Mouse (Mus musculus) bone marrow macrophage, adult 2 months (primary cell): ENCODE data around the gene Slc22a18. TPM values are rescaled to one million over a fixed set of nuclear protein-coding genes. Genes with fewer than 3 reads are reported as not detected.
A peak's percentile ranks its signal among the peaks of the same experiment; 100 is the strongest.

Experiments used
- H3K27ac ChIP-seq: 2 replicates; pipeline ENCODE4 v1.5.1; 2012; ENCODE audit warnings: low read depth, low read length; ENCODE audit not compliant: insufficient read depth
- H3K4me1 ChIP-seq: 2 replicates; pipeline ENCODE4 v1.6.1; 2012; ENCODE audit warnings: low read length; ENCODE audit not compliant: control insufficient read depth, insufficient read depth
- H3K4me3 ChIP-seq: 2 replicates; pipeline ENCODE4 v1.5.1; 2012; ENCODE audit warnings: mild to moderate bottlenecking, low read length, moderate library complexity; ENCODE audit not compliant: insufficient read depth
- CTCF ChIP-seq: IDR thresholded peaks from 2 replicates; pipeline ENCODE4 v1.5.1; 2012; ENCODE audit warnings: low read depth, mild to moderate bottlenecking, low read length, moderate library complexity
- POLR2A ChIP-seq: IDR thresholded peaks from 2 replicates; pipeline ENCODE4 v1.6.1; 2012; ENCODE audit warnings: mild to moderate bottlenecking, low read depth, low read length, borderline replicate concordance
- polyA plus RNA-seq: library from polyadenylated mRNA; stranded (reverse); fragments of >200 nt; gene quantifications from 2 replicates; pipeline ENCODE4 v1.2.4, GENCODE M21; 2012; ENCODE audit not compliant: missing spikeins, insufficient read depth, insufficient read length

Gene Slc22a18
- polyA plus RNA-seq, 1 experiment: 2.4 TPM

DNA sequence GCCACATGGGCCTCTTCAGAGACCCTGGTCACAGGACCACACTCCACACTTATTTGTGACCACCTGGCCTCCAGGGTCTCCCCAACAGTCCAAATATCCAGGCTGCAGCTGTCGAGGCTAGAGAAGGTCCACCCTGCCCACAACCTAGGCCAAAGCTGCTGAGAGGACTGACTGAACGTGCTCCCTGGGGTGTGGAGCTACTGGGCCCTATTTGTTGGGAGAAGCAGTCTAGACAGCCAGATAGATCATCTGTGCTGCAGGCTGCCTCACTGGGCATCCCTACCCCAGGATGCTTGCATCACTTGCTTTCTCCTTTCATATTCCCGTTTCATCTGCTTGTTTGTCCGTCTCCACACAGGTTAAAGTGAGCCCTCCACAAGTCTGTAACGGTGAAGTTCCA, 11.0 kb upstream of the Slc22a18 start:
- TF ChIP-seq POLR2A: no peak
- no peak for TF ChIP-seq CTCF
- H3K4me3 ChIP-seq: no peak overlapping the region
- H3K27ac ChIP-seq: no peak overlapping the region
- H3K4me1 ChIP-seq: no peaks in the 10 kb centered on the region

DNA sequence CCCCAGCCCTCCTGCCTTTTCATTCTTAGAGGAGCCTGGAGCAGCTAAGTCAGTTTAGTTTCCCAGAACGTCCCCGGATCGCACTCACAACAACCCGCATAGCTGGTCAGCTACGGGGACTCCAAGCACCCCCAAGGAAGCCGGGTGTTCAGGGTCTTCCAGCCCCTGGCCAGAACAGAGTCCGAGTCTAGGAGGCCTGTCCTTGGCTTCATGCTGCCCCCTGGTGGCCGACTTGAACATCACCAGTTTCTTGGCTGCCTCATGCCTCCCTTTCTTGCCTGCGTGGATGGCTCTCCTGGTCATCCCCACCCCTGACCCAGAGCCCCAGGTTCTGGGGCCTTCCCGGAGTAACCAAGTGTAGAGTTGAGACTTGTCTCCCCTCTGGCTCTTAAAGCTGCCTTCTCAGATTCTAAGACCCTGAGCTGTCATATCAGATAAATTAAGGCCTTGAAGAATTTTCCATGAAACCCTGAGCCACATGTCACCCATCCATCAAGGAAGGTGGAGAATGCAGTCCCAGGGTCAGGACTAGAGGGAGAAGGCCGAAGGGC, 9.6 kb upstream of the Slc22a18 start:
- Histone ChIP-seq H3K4me1 (no peaks in the 10 kb centered on the region), H3K27ac (no peak overlapping the region), H3K4me3 (no peak overlapping the region)
- peak; percentile 73 for TF ChIP-seq CTCF
- no peak for TF ChIP-seq POLR2A

DNA sequence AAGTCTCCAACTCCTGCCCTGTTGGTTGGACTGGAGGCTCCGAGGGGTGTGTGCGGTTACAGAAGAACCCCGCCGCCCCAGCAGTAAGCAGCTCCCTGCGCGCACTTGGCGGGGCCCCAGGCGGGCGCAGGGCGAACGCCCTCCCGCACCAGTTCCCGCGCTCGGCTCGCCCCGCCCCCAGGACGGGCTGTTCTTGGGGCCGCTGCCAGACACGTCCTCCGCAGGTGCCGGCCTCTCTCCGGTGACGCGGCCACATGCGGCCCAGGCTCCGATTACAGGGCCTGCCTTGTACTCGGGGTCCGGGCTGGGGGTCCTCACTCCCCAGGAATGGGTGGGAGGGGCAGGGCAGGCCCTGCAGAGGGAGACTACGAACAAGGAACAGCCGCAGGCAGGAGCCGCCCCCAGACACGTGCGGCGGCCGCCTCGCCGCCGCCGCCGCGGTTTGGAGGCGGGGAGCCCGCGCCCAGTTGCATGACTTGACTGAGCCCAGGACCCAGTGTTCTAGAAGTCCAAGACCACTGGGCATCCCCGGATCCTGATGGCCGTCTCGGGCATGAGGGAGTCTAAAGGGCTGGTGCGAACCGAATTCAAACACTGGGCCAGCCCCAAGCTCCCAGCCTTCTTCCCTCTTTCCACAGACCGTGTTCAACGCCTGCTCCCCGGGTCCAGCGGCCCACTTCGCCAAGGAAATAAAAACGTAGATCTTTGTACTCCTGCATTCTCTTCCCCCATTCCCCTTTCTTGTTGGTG, 8.6 kb upstream of the Slc22a18 start:
- Histone ChIP-seq H3K4me3 (peak overlapping the region; percentile 20; the same call in 1 of the 2 replicates), H3K4me1 (no peaks in the 10 kb centered on the region), H3K27ac (no peak overlapping the region)
- TF ChIP-seq CTCF (no peak), POLR2A (no peak)

DNA sequence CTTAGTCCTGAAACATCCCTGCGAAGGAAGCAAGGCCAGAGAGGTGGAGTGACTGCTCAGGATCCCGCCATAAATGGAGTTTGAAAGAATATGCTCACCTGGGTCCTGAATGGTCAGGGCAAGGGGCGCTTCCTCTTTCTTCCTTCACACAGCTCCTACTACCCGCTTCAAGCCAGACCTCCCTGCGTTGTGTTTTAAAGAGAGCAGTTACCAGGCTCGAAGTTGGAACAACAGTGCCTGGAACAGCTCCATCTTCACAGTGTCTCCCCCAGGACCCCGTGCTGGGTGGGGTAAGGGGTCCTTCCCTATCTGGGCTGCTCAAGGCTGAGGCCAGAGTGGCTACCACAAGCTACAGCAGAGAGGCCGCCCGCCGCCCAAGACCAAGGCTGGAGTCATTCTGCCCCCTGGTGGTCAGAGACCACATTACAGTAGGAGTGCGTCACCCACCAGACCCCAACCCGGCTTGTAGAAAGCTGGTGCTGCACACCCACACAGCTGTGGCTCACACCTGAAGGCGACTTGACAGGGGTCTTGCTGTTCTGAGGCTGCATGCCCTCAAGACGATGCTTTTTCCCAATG, 7.3 kb upstream of the Slc22a18 start:
- TF ChIP-seq POLR2A (no peak), CTCF (peak; percentile 82)
- Histone ChIP-seq H3K4me1 (no peaks in the 10 kb centered on the region), H3K27ac (no peak overlapping the region), H3K4me3 (no peak overlapping the region)

DNA sequence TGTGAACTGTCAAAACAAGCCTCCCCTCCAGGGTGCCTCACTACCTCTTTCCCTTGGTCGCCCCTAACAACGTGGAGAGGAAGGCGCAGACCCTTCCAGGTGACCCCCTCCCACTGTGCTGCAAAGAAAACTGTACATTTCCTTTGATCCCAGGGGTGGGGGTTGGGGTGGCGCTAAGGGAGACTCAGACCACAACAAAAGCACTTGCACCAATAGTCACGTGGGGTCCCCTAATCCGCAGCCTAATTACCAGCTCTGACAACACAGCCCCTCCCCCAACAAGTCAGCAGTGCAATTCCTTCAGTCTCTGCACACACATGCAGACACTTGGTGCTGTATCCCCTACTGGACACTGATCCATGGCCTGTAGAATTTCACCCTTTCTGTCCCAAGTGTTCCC, 5.8 kb upstream of the Slc22a18 start:
- H3K4me3 ChIP-seq: no peak overlapping the region
- H3K4me1 ChIP-seq: no peaks in the 10 kb centered on the region
- H3K27ac ChIP-seq: no peak overlapping the region
- TF ChIP-seq POLR2A (no peak), CTCF (no peak)

DNA sequence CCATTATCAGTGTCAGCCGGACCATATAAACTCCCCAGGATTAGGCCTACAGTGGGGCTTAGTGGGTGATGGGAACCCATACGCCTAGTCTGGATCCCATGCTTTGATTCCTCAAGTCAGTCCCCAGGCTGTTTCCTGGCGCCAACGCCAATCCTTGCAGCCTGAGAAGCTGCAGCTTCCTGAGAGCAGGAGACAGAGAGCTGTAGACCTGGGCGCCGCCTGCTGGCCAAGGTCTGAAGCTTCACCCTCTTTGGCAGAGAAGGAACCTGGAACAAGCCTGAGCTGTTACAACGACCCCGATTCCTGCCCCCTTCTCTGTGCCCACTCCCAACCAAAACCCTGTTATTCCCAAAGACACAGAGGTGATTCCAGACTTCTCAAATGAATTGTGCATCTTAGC, 3.6 kb upstream of the Slc22a18 start:
- TF ChIP-seq CTCF (peak; percentile 72), POLR2A (no peak)
- Histone ChIP-seq H3K27ac (no peak overlapping the region), H3K4me1 (peaks cover 3% of the 10 kb centered on the region; the same call in 1 of the 2 replicates), H3K4me3 (no peak overlapping the region)

DNA sequence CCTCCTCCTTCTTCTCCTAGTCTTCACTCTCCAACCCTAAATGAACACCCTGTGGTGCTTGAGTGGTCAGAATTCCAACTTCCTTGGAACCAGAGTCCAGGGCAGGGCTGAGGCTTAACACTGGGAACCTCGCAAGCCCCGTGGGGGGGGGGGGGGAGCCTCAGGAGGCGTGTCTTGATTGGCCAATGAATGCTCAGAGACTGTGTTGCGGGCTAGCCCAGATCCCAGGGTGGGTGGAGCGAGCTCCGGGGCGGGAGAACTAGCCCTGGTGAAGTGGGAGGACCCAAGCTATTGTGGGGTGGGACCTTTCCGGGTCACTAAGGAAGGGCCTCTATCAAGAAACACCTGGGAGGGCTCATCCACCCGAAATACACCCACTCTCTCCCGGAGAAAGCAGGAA, 1.3 kb downstream of the Slc22a18 start:
- no peak for TF ChIP-seq CTCF
- no peak for TF ChIP-seq POLR2A
- Histone ChIP-seq H3K4me1 (peaks cover 3% of the 10 kb centered on the region; the same call in 1 of the 2 replicates), H3K4me3 (no peak overlapping the region), H3K27ac (no peak overlapping the region)

DNA sequence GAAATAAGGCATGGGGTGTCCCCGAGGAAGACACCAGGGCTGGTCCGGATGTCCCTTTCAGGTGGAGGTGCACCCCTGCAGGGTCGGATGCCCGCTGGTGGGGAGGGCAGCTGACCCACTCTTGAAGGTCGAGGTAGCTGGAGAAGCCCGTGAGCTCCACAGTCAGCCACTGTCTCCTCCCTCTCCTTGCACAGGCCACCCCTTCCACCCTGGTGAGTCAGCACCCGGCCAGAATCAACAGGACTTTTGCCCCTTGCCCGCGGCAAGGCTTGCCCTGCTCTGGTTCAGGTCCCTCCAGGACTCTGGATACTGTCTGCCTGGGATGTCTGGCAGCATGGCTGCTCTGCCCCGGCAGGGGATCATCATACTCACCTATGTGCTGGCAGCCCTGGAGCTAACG, 2.3 kb downstream of the Slc22a18 start:
- TF ChIP-seq CTCF (no peak), POLR2A (no peak)
- Histone ChIP-seq H3K4me1 (peaks cover 3% of the 10 kb centered on the region; the same call in 1 of the 2 replicates), H3K4me3 (no peak overlapping the region), H3K27ac (no peak overlapping the region)

DNA sequence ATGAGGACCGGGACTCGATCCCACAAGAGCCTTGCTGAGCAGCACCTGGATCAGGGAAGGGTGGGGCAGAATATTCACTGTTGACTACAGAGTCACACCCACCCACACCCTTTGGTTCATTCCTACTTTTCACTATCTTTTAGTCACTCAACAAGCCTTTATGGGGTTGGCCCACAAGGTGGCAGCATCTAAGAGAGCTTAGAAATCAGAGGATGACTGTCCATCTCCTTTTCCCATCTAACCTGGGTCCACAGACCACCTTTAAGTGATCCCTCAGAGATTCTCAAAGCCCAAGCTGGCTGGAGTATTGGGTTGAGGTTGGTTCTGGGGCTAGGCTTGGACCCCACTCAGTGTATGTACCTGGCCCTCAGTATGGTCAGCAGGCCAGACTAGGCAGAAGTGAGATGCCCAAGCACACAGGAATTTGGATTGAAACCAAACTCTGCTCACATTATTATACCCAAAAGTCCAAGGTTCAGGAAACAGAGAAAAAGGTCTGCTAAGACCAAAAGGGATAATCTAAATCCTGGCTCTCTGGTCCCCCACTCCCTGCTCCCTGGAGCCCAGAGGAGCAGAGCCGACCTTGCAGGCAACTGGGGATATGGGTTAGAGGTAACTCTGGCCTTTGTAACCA, 3.3 kb downstream of the Slc22a18 start:
- Histone ChIP-seq H3K27ac (no peak overlapping the region), H3K4me3 (no peak overlapping the region), H3K4me1 (peaks cover 3% of the 10 kb centered on the region; the same call in 1 of the 2 replicates)
- TF ChIP-seq CTCF (no peak), POLR2A (no peak)
